In the genomic region with DNA sequence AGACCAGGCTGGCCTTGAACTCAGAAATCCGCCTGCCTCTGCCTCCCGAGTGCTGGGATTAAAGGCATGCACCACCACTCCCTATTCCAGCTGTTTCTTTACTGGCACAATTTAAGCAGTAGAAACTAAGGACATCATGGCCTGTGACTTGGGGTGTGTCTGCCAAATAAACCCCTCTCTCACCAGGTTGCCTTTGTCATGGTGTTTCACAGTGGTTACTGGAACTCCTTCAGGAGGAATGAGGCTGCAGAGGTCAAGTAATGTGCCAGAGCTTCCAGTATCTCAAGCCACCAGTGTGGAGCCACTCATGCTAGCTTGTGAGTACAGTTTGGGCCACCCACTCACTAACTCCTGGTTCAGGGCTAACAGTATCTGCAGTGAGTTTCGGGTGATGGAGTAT, we compare ENCODE assay signal across 26 mouse cellular contexts.
"Had no signal": no experiment of that assay in that cellular context is flagged by ENCODE, and none has a peak within 500 bp of the region (broad histone marks: within the 10 kb centered on the region; RNA-seq: fewer than 3 reads in every experiment).

No protein-coding gene starts in this region.

- H3K27me3 ChIP-seq: limb, embryonic 12.5 days; limb, embryonic 15.5 days; midbrain, embryonic 12.5 days; midbrain, embryonic 15.5 days; neural tube, embryonic 12.5 days; neural tube, embryonic 15.5 days had no signal

- H3K4me2 ChIP-seq: limb, embryonic 12.5 days; limb, embryonic 15.5 days; liver, embryonic 11.5 days; lung, embryonic 14.5 days; midbrain, embryonic 12.5 days; midbrain, embryonic 15.5 days; neural tube, embryonic 12.5 days; neural tube, embryonic 15.5 days had no signal

- H3K36me3 ChIP-seq: limb, embryonic 12.5 days; limb, embryonic 15.5 days; midbrain, embryonic 12.5 days; midbrain, embryonic 15.5 days; neural tube, embryonic 12.5 days; neural tube, embryonic 15.5 days had no signal

- ATAC-seq: liver, postnatal 0 days; lung, postnatal 0 days; midbrain, embryonic 15.5 days had no signal

- H3K9me3 ChIP-seq: limb, embryonic 12.5 days; limb, embryonic 15.5 days; midbrain, embryonic 12.5 days; midbrain, embryonic 15.5 days; neural tube, embryonic 12.5 days; neural tube, embryonic 15.5 days had no signal

- H3K9ac ChIP-seq: limb, embryonic 12.5 days; limb, embryonic 15.5 days; liver, embryonic 14.5 days; liver, postnatal 0 days; lung, embryonic 14.5 days; midbrain, embryonic 12.5 days; midbrain, embryonic 15.5 days; neural tube, embryonic 12.5 days; neural tube, embryonic 15.5 days had no signal

- H3K27ac ChIP-seq: kidney, postnatal 0 days; layer of hippocampus, adult 2 months; left cerebral cortex, adult 2 months; limb, embryonic 12.5 days; limb, embryonic 15.5 days; liver, embryonic 14.5 days; macrophage; midbrain, embryonic 12.5 days; midbrain, embryonic 15.5 days; neural tube, embryonic 12.5 days; neural tube, embryonic 15.5 days; stomach, postnatal 0 days had no signal

- H3K4me3 ChIP-seq: layer of hippocampus, adult 2 months; left cerebral cortex, adult 2 months; limb, embryonic 12.5 days; limb, embryonic 15.5 days; midbrain, embryonic 12.5 days; midbrain, embryonic 15.5 days; neural tube, embryonic 12.5 days; neural tube, embryonic 15.5 days had no signal

- DNase-seq: kidney, adult 2 months; kidney, postnatal 25 days; layer of hippocampus, adult 9-11 months; layer of hippocampus, postnatal 36 days; liver, postnatal 0 days; right cerebral cortex, adult 18-20 months; right cerebral cortex, postnatal 14 days; right cerebral cortex, postnatal 4 days; thymus, adult 2 months; thymus, postnatal 14 days; thymus, postnatal 4 days had no signal
